Mouse (Mus musculus): ENCODE data around the gene Mr1. TPM values are rescaled to one million over a fixed set of nuclear protein-coding genes. Genes with fewer than 3 reads are reported as not detected.

The Mr1 gene
- total RNA-seq, 2 experiments from 2014 or later = 2.2 to 3.3 TPM

DNA sequence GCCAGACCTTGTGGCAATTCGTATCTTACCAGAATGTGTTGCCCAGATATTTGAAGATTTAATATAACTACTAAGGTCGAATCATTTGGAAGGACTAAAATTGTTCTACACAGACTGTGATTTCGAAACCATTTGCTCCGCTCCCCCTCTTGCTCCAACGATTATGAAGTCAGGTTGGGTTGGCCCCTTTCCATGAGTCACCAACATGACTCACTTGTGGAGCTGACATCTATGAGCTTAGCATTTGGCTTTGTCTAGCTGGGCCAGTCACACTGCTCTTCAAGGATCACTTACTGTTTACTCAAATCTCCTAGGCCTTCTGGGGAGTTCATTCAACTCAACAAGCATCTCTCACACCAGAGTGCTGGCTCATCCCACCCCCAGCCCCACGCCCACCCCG is 7.8 kb downstream of the Mr1 start:
- no peak for DNase-seq (ENCODE audit: extremely low spot score in 1 of 2, low spot score in 1 of 2)

- DNase-seq (ENCODE audit: extremely low spot score in 1 of 2, low spot score in 1 of 2) = no peak
Measured at GRCm38 (mm10) chr1:155134866-155135265, 11.7 kb downstream of the Mr1 start.

DNA sequence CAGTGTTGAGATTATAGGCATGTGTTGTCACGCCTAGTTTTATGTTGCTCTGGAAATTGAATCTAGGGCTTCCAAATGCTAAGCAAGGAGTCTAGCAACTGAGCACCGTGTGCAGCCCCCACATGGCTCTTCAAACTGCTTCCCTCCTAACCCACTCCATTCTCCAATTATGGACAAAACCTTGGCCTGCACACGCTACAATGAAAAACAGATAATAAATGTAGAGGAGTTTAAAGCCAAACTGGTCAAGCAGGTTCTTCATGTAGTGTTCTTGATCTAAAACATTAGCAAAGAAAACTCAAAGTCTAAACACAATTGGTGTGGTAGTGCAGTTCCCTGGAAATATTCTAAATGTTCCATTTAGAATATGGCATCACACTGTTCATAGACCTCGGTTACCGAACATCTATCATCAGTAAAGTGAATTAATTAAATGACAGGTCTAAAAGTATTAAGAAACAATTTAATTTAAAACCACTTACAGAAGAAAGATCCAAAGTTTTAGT is 19.1 kb downstream of the Mr1 start:
- no peak for DNase-seq (ENCODE audit: extremely low spot score in 1 of 2, low spot score in 1 of 2)

GRCm38 (mm10) chr1:155126716-155127115 is 19.9 kb downstream of the Mr1 start:
- no peak for DNase-seq (ENCODE audit: extremely low spot score in 1 of 2, low spot score in 1 of 2)

- no peak for DNase-seq (ENCODE audit: extremely low spot score in 1 of 2, low spot score in 1 of 2)
Measured at GRCm38 (mm10) chr1:155124397-155124796, 22.2 kb downstream of the Mr1 start.

- DNase-seq (ENCODE audit: extremely low spot score in 1 of 2, low spot score in 1 of 2) = peak in 1 of 2 experiments; percentile 29
Measured at GRCm38 (mm10) chr1:155121977-155122939, 24.4 kb downstream of the Mr1 start.

DNA sequence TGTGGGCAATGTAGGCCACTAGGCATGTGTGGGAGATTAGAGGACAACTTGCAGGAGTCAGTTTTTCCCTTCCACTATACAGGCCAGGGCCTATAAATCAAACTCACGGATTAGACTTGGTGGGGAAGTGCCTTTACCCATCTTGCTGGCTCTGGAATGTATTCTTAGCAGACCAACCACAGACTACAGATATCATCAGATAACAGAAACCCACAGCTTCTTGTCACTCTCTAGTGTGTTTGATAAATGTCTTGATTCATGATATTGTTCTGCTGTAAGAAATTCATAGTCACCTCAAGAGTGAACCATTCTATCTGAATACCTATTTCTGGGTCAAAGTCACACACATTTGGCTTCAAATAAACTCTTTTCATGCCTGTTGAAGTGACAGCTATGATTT is 26.9 kb downstream of the Mr1 start:
- no peak for DNase-seq (ENCODE audit: extremely low spot score in 1 of 2, low spot score in 1 of 2)

DNA sequence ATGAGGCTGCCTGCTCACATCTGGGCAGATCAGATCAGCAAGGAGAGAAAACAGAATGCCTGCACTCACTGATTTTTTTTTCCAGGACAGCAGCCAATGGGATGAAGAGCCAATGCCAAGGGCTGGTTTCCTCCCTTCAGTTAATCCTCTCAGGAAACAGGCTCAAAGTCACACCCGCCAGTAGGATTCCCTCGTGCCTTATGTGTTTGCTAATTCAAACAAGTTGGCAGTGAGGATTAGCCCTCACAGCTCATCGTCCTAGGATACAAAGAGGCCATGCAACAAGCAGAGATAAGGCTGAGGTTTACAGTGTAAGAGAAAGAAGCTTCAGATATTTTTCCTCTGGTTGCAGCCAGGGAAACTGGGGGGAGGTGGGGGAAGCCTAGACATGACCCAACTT is 32.7 kb downstream of the Mr1 start:
- DNase-seq (ENCODE audit: extremely low spot score in 1 of 2, low spot score in 1 of 2) = no peak

DNA sequence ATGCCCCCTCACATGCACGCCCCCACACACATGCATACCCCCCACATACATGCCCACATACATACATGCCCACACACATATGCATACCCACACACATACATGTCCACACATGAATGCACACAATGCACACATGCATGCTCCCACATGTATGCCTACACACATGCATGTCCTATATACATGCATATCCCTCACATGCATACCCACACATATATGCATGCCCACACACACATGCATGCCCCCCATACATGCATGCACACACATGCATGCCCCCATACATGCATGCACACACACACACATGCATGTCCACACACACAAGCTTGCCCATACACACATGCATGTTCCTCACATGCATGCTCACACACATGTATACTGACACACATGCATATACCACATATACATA is 33.7 kb downstream of the Mr1 start:
- no peak for DNase-seq (ENCODE audit: extremely low spot score in 1 of 2, low spot score in 1 of 2)

DNA sequence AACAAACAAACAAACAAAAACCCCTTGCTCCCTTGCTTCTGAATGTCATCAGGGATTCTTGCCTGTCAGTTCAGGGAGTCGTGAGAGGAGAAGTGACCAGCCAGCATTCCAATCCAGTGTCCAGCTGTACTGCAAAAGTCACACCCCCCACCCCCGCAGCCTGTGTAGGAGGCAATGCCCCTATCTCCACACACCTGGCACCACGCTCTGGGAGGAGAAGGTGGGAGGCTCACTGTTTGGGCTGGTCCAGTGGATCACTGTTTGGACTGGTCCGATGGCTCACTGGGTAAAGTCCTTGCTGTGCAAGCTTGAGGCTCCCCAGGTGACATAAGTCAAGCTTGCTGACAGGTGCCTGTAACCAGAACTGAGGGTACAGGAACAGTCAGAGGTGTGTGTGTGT is 34.5 kb downstream of the Mr1 start:
- no peak for DNase-seq (ENCODE audit: extremely low spot score in 1 of 2, low spot score in 1 of 2)

- no peak for DNase-seq (ENCODE audit: extremely low spot score in 1 of 2, low spot score in 1 of 2)
Measured at GRCm38 (mm10) chr1:155111491-155111890, 35.1 kb downstream of the Mr1 start.

DNA sequence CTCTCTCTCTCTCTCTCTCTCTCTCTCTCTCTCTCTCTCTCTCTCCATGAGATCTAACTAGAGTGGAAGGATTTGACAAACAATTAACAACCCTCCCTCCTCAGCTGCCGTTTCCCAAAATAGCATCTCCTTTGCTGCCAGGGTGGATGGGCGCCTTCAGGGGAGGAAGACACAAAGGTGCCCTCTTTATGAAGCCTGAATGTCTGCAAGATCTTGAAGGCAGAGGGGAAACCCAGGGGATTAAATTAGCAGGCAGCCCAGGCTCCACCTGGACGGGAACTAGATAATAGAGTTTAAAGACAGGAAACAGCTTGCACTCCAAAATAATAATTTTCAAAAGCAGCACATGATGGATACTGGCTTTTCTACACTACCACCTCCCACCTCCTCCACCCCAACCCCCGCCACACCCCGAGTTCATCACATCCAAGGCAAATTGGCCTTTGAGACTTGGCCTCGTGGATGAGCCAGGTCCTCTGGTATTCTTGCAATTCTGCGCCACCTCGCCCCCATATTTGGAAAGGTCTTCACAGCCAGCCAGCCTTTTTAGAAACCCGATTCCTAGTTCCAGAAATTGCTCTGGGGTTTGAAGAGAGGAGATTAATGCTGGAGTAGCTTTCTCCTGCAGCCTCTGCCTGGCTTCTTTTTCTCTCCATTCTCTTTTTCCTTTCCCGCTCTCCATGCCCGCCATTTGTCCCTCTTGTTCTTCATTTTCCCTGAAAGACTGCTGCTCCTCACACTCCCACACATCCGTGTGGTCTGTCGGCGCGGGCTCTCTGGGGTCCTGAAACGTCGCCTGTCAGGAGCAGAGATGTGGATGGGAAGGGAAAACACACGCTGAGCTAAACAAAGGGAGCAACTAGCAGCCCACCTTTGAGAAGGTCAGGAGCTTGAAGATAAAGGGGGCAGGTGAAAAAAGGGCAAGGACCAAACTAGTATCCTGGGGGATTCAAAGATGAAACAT is 36.9 kb downstream of the Mr1 start:
- no peak for DNase-seq (ENCODE audit: extremely low spot score in 1 of 2, low spot score in 1 of 2)

DNA sequence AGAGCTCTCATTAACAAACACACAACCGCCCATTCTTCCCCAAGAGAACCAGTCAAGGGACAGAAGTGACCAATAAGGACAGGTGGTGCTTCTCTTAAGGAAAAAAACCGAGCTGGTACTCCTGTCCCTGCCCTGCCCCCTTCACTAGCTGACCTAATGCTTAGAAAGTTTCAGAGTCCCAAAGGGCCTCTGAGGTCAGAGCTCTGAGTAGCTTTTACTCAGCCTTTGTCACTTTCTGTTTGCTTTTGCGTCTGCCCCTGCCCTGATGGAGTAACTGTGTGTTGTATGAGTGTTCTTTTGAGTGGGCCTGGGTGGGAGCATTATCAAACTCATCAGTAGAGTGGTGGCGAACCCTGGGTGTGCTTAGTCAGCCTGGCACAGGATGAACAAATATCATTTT is 38.2 kb downstream of the Mr1 start:
- DNase-seq (ENCODE audit: extremely low spot score in 1 of 2, low spot score in 1 of 2) = no peak

DNA sequence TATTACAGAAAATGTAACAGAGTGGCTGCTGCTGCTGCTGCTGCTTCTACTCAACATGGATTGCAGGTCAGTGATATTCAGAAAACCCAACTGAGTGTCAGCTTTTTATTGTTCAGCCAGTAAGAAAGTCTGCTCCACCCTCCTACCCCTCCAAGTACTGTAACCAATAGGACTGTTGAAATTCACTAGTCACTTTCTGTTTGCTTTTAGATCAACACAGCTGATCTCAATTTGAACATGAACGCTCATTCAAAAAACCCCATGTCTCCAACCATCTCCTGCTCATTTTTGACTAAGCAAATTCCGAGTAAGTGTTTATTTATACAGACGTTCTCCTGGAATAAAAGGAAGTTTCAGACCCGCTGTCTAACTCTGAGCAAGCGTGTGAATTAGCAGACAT is 38.8 kb downstream of the Mr1 start:
- DNase-seq (ENCODE audit: extremely low spot score in 1 of 2, low spot score in 1 of 2) = no peak

- no peak for DNase-seq (ENCODE audit: extremely low spot score in 1 of 2, low spot score in 1 of 2)
Measured at GRCm38 (mm10) chr1:155106310-155106709, 40.3 kb downstream of the Mr1 start.

- no peak for DNase-seq (ENCODE audit: extremely low spot score in 1 of 2, low spot score in 1 of 2)
Measured at GRCm38 (mm10) chr1:155103991-155104390, 42.6 kb downstream of the Mr1 start.

GRCm38 (mm10) chr1:155102631-155103030 is 44.0 kb downstream of the Mr1 start:
- DNase-seq (ENCODE audit: extremely low spot score in 1 of 2, low spot score in 1 of 2) = no peak

- DNase-seq (ENCODE audit: extremely low spot score in 1 of 2, low spot score in 1 of 2) = peak; percentile 93 to 97
Measured at GRCm38 (mm10) chr1:155099280-155099848, 47.2 kb downstream of the Mr1 start, which contains the start of gene Ier5. Gene Ier5 (minus strand): TSS chr1:155099636.

- peak; percentile 48 to 61 for DNase-seq (ENCODE audit: extremely low spot score in 1 of 2, low spot score in 1 of 2)
Measured at GRCm38 (mm10) chr1:155098486-155099279, 47.9 kb downstream of the Mr1 start.

All from layer of hippocampus, postnatal 25 days (tissue).